Mouse (Mus musculus) intestine, embryonic 16.5 days (tissue): ENCODE measurements around the gene Ppp3ca. TPM values are rescaled to one million over a fixed set of nuclear protein-coding genes. Genes with fewer than 3 reads are reported as not detected.

Source experiments
- ATAC-seq: fragments of 200-750 bp; cut with Nextera tagmentation; 2 replicates; pipeline ENCODE4 v1.8.0; 2017; ENCODE audit warnings: moderate TSS enrichment, moderate library complexity
- H3K27ac ChIP-seq: fragments of 300-500 bp; sonication (generic); 2 replicates; pipeline ENCODE4 v1.5.1; 2014; ENCODE audit warnings: mild to moderate bottlenecking, low read length
- H3K27me3 ChIP-seq: fragments of 300-500 bp; sonication (generic); replicated peaks from 2 replicates; pipeline ENCODE4 v1.6.1; 2014; ENCODE audit warnings: low read length, control low read depth, mixed read lengths; ENCODE audit not compliant: control insufficient read depth, insufficient read depth
- H3K36me3 ChIP-seq: fragments of 300-500 bp; sonication (generic); 2 replicates; pipeline ENCODE4 v1.6.1; 2014; ENCODE audit warnings: low read length, control low read depth; ENCODE audit not compliant: control insufficient read depth, insufficient read depth
- H3K4me1 ChIP-seq: fragments of 300-500 bp; sonication (generic); 2 replicates; pipeline ENCODE4 v1.6.1; 2014; ENCODE audit warnings: low read length, control low read depth, mixed read lengths; ENCODE audit not compliant: control insufficient read depth, insufficient read depth
- H3K4me2 ChIP-seq: fragments of 300-500 bp; sonication (generic); 2 replicates; pipeline ENCODE4 v1.6.1; 2014; ENCODE audit warnings: low read depth, low read length, control low read depth
- H3K4me3 ChIP-seq: fragments of 300-500 bp; sonication (generic); 2 replicates; pipeline ENCODE4 v1.5.1; 2014; ENCODE audit warnings: mild to moderate bottlenecking, low read length
- H3K9ac ChIP-seq: fragments of 300-500 bp; sonication (generic); 2 replicates; pipeline ENCODE4 v1.6.1; 2014; ENCODE audit warnings: low read depth, low read length
- H3K9me3 ChIP-seq: fragments of 300-500 bp; sonication (generic); 2 replicates; pipeline ENCODE4 v1.6.1; 2016; ENCODE audit warnings: low read length, control low read depth; ENCODE audit not compliant: control insufficient read depth
- WGBS: fragments of 180-500 bp; shearing (Covaris S2); extraction: QIAGEN DNeasy Blood & Tissue Kit; methylation state at CpG from one replicate; pipeline ENCODE4 v1.1.7; 2014; 5-methylcytosine and 5-hydroxymethylcytosine counted together
- polyA plus RNA-seq: library from polyadenylated mRNA; unstranded; fragments of >200 nt; fragmentation: Nextera tagmentation; extraction: Ambion mirVana; gene quantifications from 2 replicates; pipeline ENCODE4 v1.2.1, GENCODE M21; 2015

Ppp3ca gene
- polyA plus RNA-seq, 1 experiment from 2014 or later: 33.6 TPM

- no peak for ATAC-seq
- H3K4me1 ChIP-seq: no peaks in the 10 kb centered on the region
- 91% methylated on average over 8 of the region's 8 CpGs for WGBS
- H3K9ac ChIP-seq: no peak overlapping the region
- no peaks in the 10 kb centered on the region for H3K9me3 ChIP-seq
- H3K27ac ChIP-seq: no peak overlapping the region
- H3K4me3 ChIP-seq: no peak overlapping the region
- no peak overlapping the region for H3K4me2 ChIP-seq
- no peaks in the 10 kb centered on the region for H3K36me3 ChIP-seq
- no peaks in the 10 kb centered on the region for H3K27me3 ChIP-seq
These were observed 241.4 kb downstream of the Ppp3ca start for GRCm38 (mm10) chr3:136911276-136911675.

GRCm38 (mm10) chr3:136917080-136917479, 247.2 kb downstream of the Ppp3ca start:
- no peak for ATAC-seq
- Histone ChIP-seq H3K9me3 (no peaks in the 10 kb centered on the region), H3K27me3 (no peaks in the 10 kb centered on the region), H3K4me3 (no peak overlapping the region), H3K9ac (no peak overlapping the region), H3K4me1 (no peaks in the 10 kb centered on the region), H3K4me2 (no peak overlapping the region), H3K27ac (no peak overlapping the region), H3K36me3 (no peaks in the 10 kb centered on the region)
- WGBS: 85% methylated on average over 7 of the region's 7 CpGs

GRCm38 (mm10) chr3:136933071-136933470, 263.1 kb downstream of the Ppp3ca start:
- H3K9ac ChIP-seq: no peak overlapping the region
- H3K4me2 ChIP-seq: no peak overlapping the region
- no peak for ATAC-seq
- H3K4me3 ChIP-seq: no peak overlapping the region
- no peaks in the 10 kb centered on the region for H3K27me3 ChIP-seq
- H3K4me1 ChIP-seq: no peaks in the 10 kb centered on the region
- no peaks in the 10 kb centered on the region; the same call in 1 of the 2 replicates for H3K36me3 ChIP-seq
- no peak overlapping the region for H3K27ac ChIP-seq
- no peaks in the 10 kb centered on the region for H3K9me3 ChIP-seq

GRCm38 (mm10) chr3:136940733-136941601, 271.0 kb downstream of the Ppp3ca start:
- no peaks in the 10 kb centered on the region for H3K36me3 ChIP-seq
- ATAC-seq: no peak
- 0 out of 2 replicates have a peak, but pooled peaks cover 3% of the 10 kb centered on the region for H3K4me1 ChIP-seq
- H3K4me3 ChIP-seq: no peak overlapping the region
- H3K27me3 ChIP-seq: no peaks in the 10 kb centered on the region
- no peak overlapping the region for H3K4me2 ChIP-seq
- H3K27ac ChIP-seq: no peak overlapping the region
- no peaks in the 10 kb centered on the region for H3K9me3 ChIP-seq
- WGBS: 67% methylated on average over 7 of the region's 7 CpGs
- no peak overlapping the region for H3K9ac ChIP-seq

GRCm38 (mm10) chr3:136941602-136941926, 271.6 kb downstream of the Ppp3ca start:
- no peak overlapping the region for H3K4me2 ChIP-seq
- H3K36me3 ChIP-seq: no peaks in the 10 kb centered on the region
- 88% methylated on average over 3 of the region's 3 CpGs for WGBS
- H3K27me3 ChIP-seq: no peaks in the 10 kb centered on the region
- H3K9ac ChIP-seq: no peak overlapping the region
- no peak overlapping the region for H3K4me3 ChIP-seq
- 0 out of 2 replicates have a peak, but pooled peaks cover 3% of the 10 kb centered on the region for H3K4me1 ChIP-seq
- no peak overlapping the region for H3K27ac ChIP-seq
- ATAC-seq: no peak
- H3K9me3 ChIP-seq: no peaks in the 10 kb centered on the region

GRCm38 (mm10) chr3:136945550-136945949, 275.6 kb downstream of the Ppp3ca start:
- Histone ChIP-seq H3K9ac (no peak overlapping the region), H3K36me3 (no peaks in the 10 kb centered on the region), H3K4me3 (no peak overlapping the region), H3K27ac (no peak overlapping the region), H3K27me3 (no peaks in the 10 kb centered on the region), H3K9me3 (no peaks in the 10 kb centered on the region), H3K4me1 (0 out of 2 replicates have a peak, but pooled peaks cover 3% of the 10 kb centered on the region), H3K4me2 (no peak overlapping the region)
- no peak for ATAC-seq
- 66% methylated on average over 4 of the region's 4 CpGs for WGBS

GRCm38 (mm10) chr3:136946662-136947061, 276.7 kb downstream of the Ppp3ca start:
- 93% methylated on average over 2 of the region's 2 CpGs for WGBS
- H3K4me3 ChIP-seq: no peak overlapping the region
- no peak overlapping the region for H3K4me2 ChIP-seq
- H3K9me3 ChIP-seq: no peaks in the 10 kb centered on the region
- H3K36me3 ChIP-seq: no peaks in the 10 kb centered on the region
- H3K9ac ChIP-seq: no peak overlapping the region
- H3K27ac ChIP-seq: no peak overlapping the region
- no peaks in the 10 kb centered on the region for H3K27me3 ChIP-seq
- ATAC-seq: no peak
- H3K4me1 ChIP-seq: 0 out of 2 replicates have a peak, but pooled peaks cover 3% of the 10 kb centered on the region

- Histone ChIP-seq H3K4me1 (0 out of 2 replicates have a peak, but pooled peaks cover 3% of the 10 kb centered on the region), H3K36me3 (no peaks in the 10 kb centered on the region), H3K9ac (no peak overlapping the region), H3K9me3 (no peaks in the 10 kb centered on the region), H3K4me2 (no peak overlapping the region), H3K27ac (no peak overlapping the region), H3K27me3 (no peaks in the 10 kb centered on the region), H3K4me3 (no peak overlapping the region)
- ATAC-seq: peak; percentile 95
- WGBS: 75% methylated on average over 4 of the region's 4 CpGs
These were observed 278.2 kb downstream of the Ppp3ca start for GRCm38 (mm10) chr3:136948142-136948541.

GRCm38 (mm10) chr3:136951792-136952191, 281.9 kb downstream of the Ppp3ca start:
- Histone ChIP-seq H3K9ac (no peak overlapping the region), H3K4me2 (no peak overlapping the region), H3K27me3 (no peaks in the 10 kb centered on the region), H3K27ac (no peak overlapping the region), H3K9me3 (no peaks in the 10 kb centered on the region), H3K36me3 (no peaks in the 10 kb centered on the region), H3K4me3 (no peak overlapping the region), H3K4me1 (peaks cover 9% of the 10 kb centered on the region)
- no peak for ATAC-seq
- WGBS: 91% methylated on average over 1 of the region's 1 CpGs
